Comparison of ENCODE assay signal across 9 mouse cellular contexts in genomic region chr3:52243271-52244021, GRCm38 (mm10). TPM values are rescaled to one million over a fixed set of nuclear protein-coding genes. Genes with fewer than 3 reads are reported as not detected.
DNase-seq lines count a peak whose midpoint lies in the region; ATAC-seq and TF ChIP-seq lines count a peak whose summit lies in the region.
"Had no signal": no experiment of that assay in that cellular context is flagged by ENCODE, and none has a peak within 500 bp of the region (broad histone marks: within the 10 kb centered on the region; RNA-seq: fewer than 3 reads in every experiment).

No protein-coding gene starts in this region.

- H3K4me3 ChIP-seq in forebrain, postnatal 0 days (ENCODE audit: low read depth, low read length): no peak overlapping the region
- no peak overlapping the region for H3K4me3 ChIP-seq in forebrain, embryonic 13.5 days
- H3K4me3 ChIP-seq in liver, adult 2 months (ENCODE audit: insufficient read depth, low read depth, low read length): no peak overlapping the region
- no peak overlapping the region for H3K4me3 ChIP-seq in liver, embryonic 12.5 days
- H3K4me3 ChIP-seq: neural tube, embryonic 12.5 days had no signal

- ATAC-seq in forebrain, postnatal 0 days: no peak
- no peak for ATAC-seq in forebrain, embryonic 13.5 days
- no peak for ATAC-seq in liver, embryonic 12.5 days
- peak; percentile 48 for ATAC-seq in granulocyte monocyte progenitor cell, adult 5-6 weeks (replicated peaks; ENCODE audit: poor library complexity, severe bottlenecking)

- no peaks in the 10 kb centered on the region for H3K27me3 ChIP-seq in forebrain, postnatal 0 days (ENCODE audit: insufficient read depth, low read length)
- H3K27me3 ChIP-seq in forebrain, embryonic 13.5 days: no peaks in the 10 kb centered on the region
- H3K27me3 ChIP-seq in liver, adult 2 months (ENCODE audit: control insufficient read depth, insufficient read depth, low read length): no peaks in the 10 kb centered on the region
- peaks cover 5% of the 10 kb centered on the region; the same call in 1 of the 2 replicates for H3K27me3 ChIP-seq in liver, embryonic 12.5 days (replicated peaks)
- H3K27me3 ChIP-seq: neural tube, embryonic 12.5 days had no signal

- H3K4me2 ChIP-seq in forebrain, postnatal 0 days (ENCODE audit: low read depth): no peak overlapping the region
- H3K4me2 ChIP-seq in forebrain, embryonic 13.5 days: no peak overlapping the region
- H3K4me2 ChIP-seq in liver, embryonic 12.5 days: no peak overlapping the region
- H3K4me2 ChIP-seq: neural tube, embryonic 12.5 days had no signal

- DNase-seq in forebrain, postnatal 0 days: peak; percentile 61
- DNase-seq in liver, adult 2 months (ENCODE audit: extremely low read depth, low read depth, low spot score): peak; percentile 13
- peak; percentile 31 for DNase-seq in R1 (ENCODE audit: low read depth, low spot score)
- peak; percentile 76 for DNase-seq in naive thymus-derived CD4-positive, alpha-beta T cell, adult 2 months (ENCODE audit: low read depth)
- no peak for DNase-seq in c-Kit-positive CD71-positive TER-119-positive erythroid progenitor cells, embryonic 14.5 days (ENCODE audit: low spot score)

- WGBS in forebrain, postnatal 0 days: 47% methylated on average over 12 of the region's 12 CpGs
- 55% methylated on average over 12 of the region's 12 CpGs for WGBS in forebrain, embryonic 13.5 days
- WGBS in liver, adult 2 months: 47% methylated on average over 12 of the region's 12 CpGs
- WGBS in liver, embryonic 12.5 days (ENCODE audit: insufficient replicate concordance): 33% methylated on average over 12 of the region's 12 CpGs

- no peaks in the 10 kb centered on the region for H3K36me3 ChIP-seq in forebrain, postnatal 0 days (ENCODE audit: insufficient read depth)
- no peaks in the 10 kb centered on the region for H3K36me3 ChIP-seq in forebrain, embryonic 13.5 days (ENCODE audit: poor library complexity, severe bottlenecking)
- H3K36me3 ChIP-seq in liver, adult 2 months (ENCODE audit: control insufficient read depth, insufficient read depth, low read length): no peaks in the 10 kb centered on the region
- H3K36me3 ChIP-seq in liver, embryonic 12.5 days: no peaks in the 10 kb centered on the region
- H3K36me3 ChIP-seq: neural tube, embryonic 12.5 days had no signal

- no peaks in the 10 kb centered on the region for H3K4me1 ChIP-seq in forebrain, postnatal 0 days (ENCODE audit: insufficient read depth)
- H3K4me1 ChIP-seq in forebrain, embryonic 13.5 days: no peaks in the 10 kb centered on the region
- H3K4me1 ChIP-seq in liver, adult 2 months (ENCODE audit: control insufficient read depth, insufficient read depth, low read length): no peaks in the 10 kb centered on the region
- H3K4me1 ChIP-seq in liver, embryonic 12.5 days: peaks cover 7% of the 10 kb centered on the region; the same call in 1 of the 2 replicates
- H3K4me1 ChIP-seq: neural tube, embryonic 12.5 days had no signal

- no peak for TF ChIP-seq POLR2A in liver, adult 2 months (IDR thresholded peaks at IDR 0.05; ENCODE audit: extremely low read depth, insufficient read depth, low read length)

- no peak overlapping the region for H3K9ac ChIP-seq in forebrain, postnatal 0 days
- H3K9ac ChIP-seq in forebrain, embryonic 13.5 days: no peak overlapping the region
- no peak overlapping the region for H3K9ac ChIP-seq in liver, adult 2 months (ENCODE audit: low read depth, low read length)
- no peak overlapping the region for H3K9ac ChIP-seq in liver, embryonic 12.5 days
- H3K9ac ChIP-seq: neural tube, embryonic 12.5 days had no signal

- TF ChIP-seq CTCF in forebrain, postnatal 0 days (IDR thresholded peaks at IDR 0.05; ENCODE audit: low read depth): peak; percentile 70
- TF ChIP-seq CTCF in liver, adult 2 months (IDR thresholded peaks at IDR 0.05; ENCODE audit: low read depth, low read length): peak; percentile 66

- H3K27ac ChIP-seq in forebrain, postnatal 0 days (ENCODE audit: low read depth, low read length): no peak overlapping the region
- no peak overlapping the region for H3K27ac ChIP-seq in forebrain, embryonic 13.5 days
- no peak overlapping the region for H3K27ac ChIP-seq in liver, adult 2 months (replicated peaks; ENCODE audit: insufficient read depth, low read depth, low read length)
- H3K27ac ChIP-seq in liver, embryonic 12.5 days: no peak overlapping the region
- H3K27ac ChIP-seq: neural tube, embryonic 12.5 days had no signal

- no peaks in the 10 kb centered on the region for H3K9me3 ChIP-seq in forebrain, postnatal 0 days (ENCODE audit: low read length)
- H3K9me3 ChIP-seq in forebrain, embryonic 13.5 days (replicated peaks): no peaks in the 10 kb centered on the region
- H3K9me3 ChIP-seq in liver, embryonic 12.5 days (replicated peaks): no peaks in the 10 kb centered on the region
- H3K9me3 ChIP-seq: neural tube, embryonic 12.5 days had no signal

- no peaks in the 10 kb centered on the region for H3K79me2 ChIP-seq in liver, adult 2 months (ENCODE audit: control insufficient read depth, insufficient read depth, low read length)

RNA-seq across cellular contexts. Expression of gene Foxo1, which starts 24.7 kb away (rescaled TPM):
- total RNA-seq in forebrain, postnatal 0 days (2014; rRNA removed): 6.3 and 8.1 TPM in 2 replicates
- polyA plus RNA-seq in forebrain, postnatal 0 days (2015; fragmentation: Nextera tagmentation; extraction: Ambion mirVana): 5.0 and 6.3 TPM in 2 replicates
- polyA plus RNA-seq in forebrain, embryonic 13.5 days (2015; fragmentation: Nextera tagmentation; extraction: Ambion mirVana): 1.9 TPM in 2 replicates
- total RNA-seq in liver, adult 2 months (2014; rRNA removed): 6.5 and 10.3 TPM in 2 replicates
- polyA plus RNA-seq in liver, adult 2 months (2012; rRNA removed): 5.8 and 7.4 TPM in 2 replicates
- 2.5 and 2.6 TPM in 2 replicates for polyA plus RNA-seq in liver, embryonic 12.5 days (2016; fragmentation: Nextera tagmentation; extraction: Ambion mirVana)
- 1.8 and 2.6 TPM in 2 replicates for total RNA-seq in granulocyte monocyte progenitor cell, adult 5-6 weeks (2014; fragmentation: Nextera tagmentation)
- 0.39 and 0.46 TPM in 2 replicates for total RNA-seq in granulocyte monocyte progenitor cell, adult 5-6 weeks (2017)
